Mouse (Mus musculus): ENCODE data around the gene Gm36210. TPM values are rescaled to one million over a fixed set of nuclear protein-coding genes. Genes with fewer than 3 reads are reported as not detected.
A peak's percentile ranks its signal among the peaks of the same experiment; 100 is the strongest.

Gene Gm36210
- 0.17 TPM in 1 of 2 replicates, not detected in the other for polyA plus RNA-seq (2015; fragmentation: Nextera tagmentation; extraction: Ambion mirVana)

- ATAC-seq (ENCODE audit: insufficient number of reproducible peaks, low FRiP score, low TSS enrichment, low read depth), result no peak
- Histone ChIP-seq H3K9ac (0 out of 2 replicates have a peak within 1 kb of the TSS, but pooled peaks have one; percentile 10), H3K36me3 (no peaks in the 10 kb centered on the region), H3K4me2 (no peak within 1 kb of the TSS), H3K27ac (no peak within 1 kb of the TSS), H3K9me3 (no peaks in the 10 kb centered on the region), H3K4me3 (no peak within 1 kb of the TSS), H3K4me1 (peaks cover 13% of the 10 kb centered on the region; the same call in 1 of the 2 replicates), H3K27me3 (no peaks in the 10 kb centered on the region)
- WGBS, result 60% methylated on average over 10 of the region's 10 CpGs
These were observed at the start of gene Gm36210 for GRCm38 (mm10) chr7:4906466-4906950. Gm36210 (minus strand) TSS chr7:4906516.

GRCm38 (mm10) chr7:4953815-4954445, 47.6 kb upstream of the Gm36210 start:
- no peak overlapping the region for H3K27ac ChIP-seq
- H3K9me3 ChIP-seq, result no peaks in the 10 kb centered on the region
- no peak; the same call in 1 of the 2 replicates for ATAC-seq (ENCODE audit: insufficient number of reproducible peaks, low FRiP score, low TSS enrichment, low read depth)
- H3K4me2 ChIP-seq, result no peak overlapping the region
- H3K4me1 ChIP-seq, result 0 out of 2 replicates have a peak, but pooled peaks cover 9% of the 10 kb centered on the region
- no peaks in the 10 kb centered on the region for H3K36me3 ChIP-seq
- no peaks in the 10 kb centered on the region for H3K27me3 ChIP-seq
- no peak overlapping the region for H3K9ac ChIP-seq
- WGBS, result 22% methylated on average over 10 of the region's 10 CpGs
- no peak overlapping the region for H3K4me3 ChIP-seq

GRCm38 (mm10) chr7:4950561-4951342, 44.4 kb upstream of the Gm36210 start:
- no peak overlapping the region for H3K9ac ChIP-seq
- ATAC-seq (ENCODE audit: insufficient number of reproducible peaks, low FRiP score, low TSS enrichment, low read depth), result no peak
- no peak overlapping the region for H3K4me3 ChIP-seq
- H3K27ac ChIP-seq, result no peak overlapping the region
- H3K27me3 ChIP-seq, result no peaks in the 10 kb centered on the region
- no peaks in the 10 kb centered on the region for H3K36me3 ChIP-seq
- H3K9me3 ChIP-seq, result no peaks in the 10 kb centered on the region
- H3K4me1 ChIP-seq, result 0 out of 2 replicates have a peak, but pooled peaks cover 8% of the 10 kb centered on the region
- no peak overlapping the region for H3K4me2 ChIP-seq
- WGBS, result 81% methylated on average over 19 of the region's 19 CpGs

- Histone ChIP-seq H3K4me3 (no peak overlapping the region), H3K9me3 (no peaks in the 10 kb centered on the region), H3K9ac (no peak overlapping the region), H3K4me1 (peaks cover 8% of the 10 kb centered on the region; the same call in 1 of the 2 replicates), H3K36me3 (no peaks in the 10 kb centered on the region), H3K27me3 (no peaks in the 10 kb centered on the region), H3K27ac (no peak overlapping the region), H3K4me2 (no peak overlapping the region)
- WGBS, result 64% methylated on average over 6 of the region's 6 CpGs
- ATAC-seq (ENCODE audit: insufficient number of reproducible peaks, low FRiP score, low TSS enrichment, low read depth), result no peak
These were observed 42.1 kb upstream of the Gm36210 start for GRCm38 (mm10) chr7:4948386-4948785.

- Histone ChIP-seq H3K9me3 (no peaks in the 10 kb centered on the region), H3K4me2 (no peak overlapping the region), H3K36me3 (no peaks in the 10 kb centered on the region), H3K4me3 (no peak overlapping the region), H3K4me1 (peaks cover 8% of the 10 kb centered on the region; the same call in 1 of the 2 replicates), H3K9ac (no peak overlapping the region), H3K27ac (no peak overlapping the region), H3K27me3 (no peaks in the 10 kb centered on the region)
- ATAC-seq (ENCODE audit: insufficient number of reproducible peaks, low FRiP score, low TSS enrichment, low read depth), result no peak
- 20% methylated on average over 2 of the region's 2 CpGs for WGBS
These were observed 41.5 kb upstream of the Gm36210 start for GRCm38 (mm10) chr7:4947855-4948254.

- H3K36me3 ChIP-seq, result no peaks in the 10 kb centered on the region
- H3K4me2 ChIP-seq, result peak overlapping the region; percentile 48
- H3K4me3 ChIP-seq, result peak overlapping the region; percentile 33
- WGBS, result 20% methylated on average over 15 of the region's 15 CpGs
- no peaks in the 10 kb centered on the region for H3K27me3 ChIP-seq
- H3K9ac ChIP-seq, result no peak overlapping the region
- H3K27ac ChIP-seq, result no peak overlapping the region
- H3K9me3 ChIP-seq, result no peaks in the 10 kb centered on the region
- peak; percentile 70; the same call in 1 of the 2 replicates for ATAC-seq (ENCODE audit: insufficient number of reproducible peaks, low FRiP score, low TSS enrichment, low read depth)
- peaks cover 8% of the 10 kb centered on the region; the same call in 1 of the 2 replicates for H3K4me1 ChIP-seq
These were observed 37.0 kb upstream of the Gm36210 start for GRCm38 (mm10) chr7:4943223-4943815.

- H3K27me3 ChIP-seq, result no peaks in the 10 kb centered on the region
- no peaks in the 10 kb centered on the region for H3K36me3 ChIP-seq
- WGBS, result 48% methylated on average over 5 of the region's 5 CpGs
- H3K4me3 ChIP-seq, result no peak overlapping the region
- peaks cover 5% of the 10 kb centered on the region; the same call in 1 of the 2 replicates for H3K4me1 ChIP-seq
- no peak overlapping the region for H3K9ac ChIP-seq
- no peak overlapping the region for H3K27ac ChIP-seq
- no peak for ATAC-seq (ENCODE audit: insufficient number of reproducible peaks, low FRiP score, low TSS enrichment, low read depth)
- H3K4me2 ChIP-seq, result no peak overlapping the region
- H3K9me3 ChIP-seq, result no peaks in the 10 kb centered on the region
These were observed 36.4 kb upstream of the Gm36210 start for GRCm38 (mm10) chr7:4942673-4943072.

GRCm38 (mm10) chr7:4940068-4940479, 33.8 kb upstream of the Gm36210 start:
- Histone ChIP-seq H3K27ac (no peak overlapping the region), H3K4me3 (no peak overlapping the region), H3K4me1 (peaks cover 5% of the 10 kb centered on the region; the same call in 1 of the 2 replicates), H3K9ac (no peak overlapping the region), H3K9me3 (no peaks in the 10 kb centered on the region), H3K4me2 (no peak overlapping the region), H3K36me3 (no peaks in the 10 kb centered on the region), H3K27me3 (no peaks in the 10 kb centered on the region)
- ATAC-seq (ENCODE audit: insufficient number of reproducible peaks, low FRiP score, low TSS enrichment, low read depth), result no peak
- 14% methylated on average over 9 of the region's 9 CpGs for WGBS

GRCm38 (mm10) chr7:4938456-4938855, 32.1 kb upstream of the Gm36210 start:
- Histone ChIP-seq H3K27me3 (no peaks in the 10 kb centered on the region), H3K36me3 (no peaks in the 10 kb centered on the region), H3K27ac (no peak overlapping the region), H3K4me3 (no peak overlapping the region), H3K4me1 (peaks cover 2% of the 10 kb centered on the region; the same call in 1 of the 2 replicates), H3K4me2 (no peak overlapping the region), H3K9me3 (no peaks in the 10 kb centered on the region), H3K9ac (no peak overlapping the region)
- 26% methylated on average over 2 of the region's 2 CpGs for WGBS
- ATAC-seq (ENCODE audit: insufficient number of reproducible peaks, low FRiP score, low TSS enrichment, low read depth), result no peak

- no peak overlapping the region for H3K27ac ChIP-seq
- no peak overlapping the region for H3K4me3 ChIP-seq
- H3K4me2 ChIP-seq, result no peak overlapping the region
- WGBS, result 65% methylated on average over 11 of the region's 11 CpGs
- no peaks in the 10 kb centered on the region for H3K36me3 ChIP-seq
- H3K9ac ChIP-seq, result no peak overlapping the region
- H3K9me3 ChIP-seq, result no peaks in the 10 kb centered on the region
- H3K27me3 ChIP-seq, result no peaks in the 10 kb centered on the region
- H3K4me1 ChIP-seq, result no peaks in the 10 kb centered on the region
- ATAC-seq (ENCODE audit: insufficient number of reproducible peaks, low FRiP score, low TSS enrichment, low read depth), result no peak
These were observed 31.1 kb upstream of the Gm36210 start for GRCm38 (mm10) chr7:4937392-4937791.

- no peak overlapping the region for H3K27ac ChIP-seq
- H3K36me3 ChIP-seq, result no peaks in the 10 kb centered on the region
- H3K9ac ChIP-seq, result no peak overlapping the region
- H3K4me1 ChIP-seq, result no peaks in the 10 kb centered on the region
- H3K27me3 ChIP-seq, result no peaks in the 10 kb centered on the region
- 71% methylated on average over 10 of the region's 10 CpGs for WGBS
- no peak overlapping the region for H3K4me2 ChIP-seq
- ATAC-seq (ENCODE audit: insufficient number of reproducible peaks, low FRiP score, low TSS enrichment, low read depth), result no peak
- no peak overlapping the region for H3K4me3 ChIP-seq
- H3K9me3 ChIP-seq, result no peaks in the 10 kb centered on the region
These were observed 30.5 kb upstream of the Gm36210 start for GRCm38 (mm10) chr7:4936832-4937231.
